29 mouse cellular contexts compared by ENCODE assay signal in the genomic region with DNA sequence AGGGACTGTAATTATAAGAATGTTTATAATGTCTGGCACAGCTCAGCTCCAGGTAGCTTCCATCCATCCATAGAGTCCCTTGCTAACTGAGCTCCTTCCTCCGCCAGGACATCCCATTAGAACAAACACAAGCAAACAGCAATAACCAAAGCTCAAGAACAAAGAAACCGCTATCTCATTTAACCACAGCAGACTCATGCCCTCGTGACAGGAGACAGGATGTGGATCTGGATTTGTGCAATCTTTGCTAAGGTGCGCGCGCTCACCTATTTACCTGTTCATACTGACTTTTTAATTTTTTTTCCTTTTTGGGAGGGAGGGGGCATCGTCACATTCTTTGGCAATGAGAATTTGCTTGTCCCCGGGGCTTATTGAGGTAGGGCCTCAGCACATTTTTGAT.
DNase-seq lines count a peak whose midpoint lies in the region; ATAC-seq lines count a peak whose summit lies in the region.
"Had no signal": no experiment of that assay in that cellular context is flagged by ENCODE, and none has a peak within 500 bp of the region (broad histone marks: within the 10 kb centered on the region; RNA-seq: fewer than 3 reads in every experiment).

No protein-coding gene starts in this region.

- peak; percentile 43 for ATAC-seq in activated CD4-positive, CD25-positive, alpha-beta regulatory T cell, adult 4 months
- ATAC-seq: forebrain, embryonic 13.5 days; midbrain, embryonic 16.5 days had no signal

- no peak overlapping the region for H3K4me3 ChIP-seq in heart, embryonic 10.5 days
- H3K4me3 ChIP-seq: forebrain, embryonic 13.5 days; heart, embryonic 12.5 days; hindbrain, embryonic 13.5 days; neural tube, embryonic 12.5 days had no signal

- no peaks in the 10 kb centered on the region for H3K9me3 ChIP-seq in heart, embryonic 10.5 days
- H3K9me3 ChIP-seq: forebrain, embryonic 13.5 days; heart, embryonic 12.5 days; hindbrain, embryonic 13.5 days; neural tube, embryonic 12.5 days had no signal

- H3K27ac ChIP-seq in heart, embryonic 10.5 days = peak overlapping the region; percentile 83; the same call in 1 of the 2 replicates
- H3K27ac ChIP-seq: forebrain, embryonic 13.5 days; hindbrain, embryonic 13.5 days; liver, embryonic 14.5 days; macrophage; neural tube, embryonic 12.5 days had no signal

- H3K36me3 ChIP-seq in heart, embryonic 10.5 days = no peaks in the 10 kb centered on the region
- H3K36me3 ChIP-seq: heart, embryonic 12.5 days; hindbrain, embryonic 13.5 days; neural tube, embryonic 12.5 days had no signal

- WGBS in heart, embryonic 10.5 days = 88% methylated on average over 8 of the region's 8 CpGs

- H3K27me3 ChIP-seq in heart, embryonic 10.5 days (ENCODE audit: insufficient read depth, poor library complexity, severe bottlenecking) = no peaks in the 10 kb centered on the region
- H3K27me3 ChIP-seq: CH12.LX; forebrain, embryonic 13.5 days; heart, embryonic 12.5 days; hindbrain, embryonic 13.5 days; neural tube, embryonic 12.5 days had no signal

- no peak for DNase-seq in heart, embryonic 10.5 days (ENCODE audit: low spot score)
- no peak for DNase-seq in heart, adult 18-20 months
- peak; percentile 51 for DNase-seq in thymus, postnatal 0 days (ENCODE audit: low spot score)
- no peak for DNase-seq in thymus, postnatal 36 days
- peak; percentile 80 for DNase-seq in naive thymus-derived CD4-positive, alpha-beta T cell, adult 2 months (ENCODE audit: low read depth)
- no peak for DNase-seq in cerebellum, adult 11-12 months
- no peak for DNase-seq in thymus, postnatal 10 days (ENCODE audit: low spot score in 2 of 2)
- DNase-seq: adrenal gland, postnatal 10 days; cerebellum, adult 11 months; cerebellum, adult 9-11 months; gastrocnemius, postnatal 25 days; heart, postnatal 4 days; kidney, adult 11 months; layer of hippocampus, postnatal 36 days; liver; lung, adult 2 months; lung, postnatal 10 days; right cerebral cortex, adult 18-20 months; spleen, adult 18-20 months; thymus, adult 18-20 months had no signal

- H3K4me1 ChIP-seq in heart, embryonic 10.5 days = peaks cover 60% of the 10 kb centered on the region
- H3K4me1 ChIP-seq: forebrain, embryonic 13.5 days; neural tube, embryonic 12.5 days had no signal

Comparison
In these comparisons a context has a peak if more than half of its experiments do, and no peak if none do; other contexts are left out.
1. DNase-seq: peak in thymus, postnatal 0 days (single experiment) and naive thymus-derived CD4-positive, alpha-beta T cell, adult 2 months (single experiment); none in heart, embryonic 10.5 days (single experiment), heart, adult 18-20 months (0 of 2), thymus, postnatal 36 days (0 of 2), cerebellum, adult 11-12 months (single experiment) and thymus, postnatal 10 days (0 of 2).